Mouse (Mus musculus): Measurements from ENCODE around the gene Mroh3.

Gene Mroh3

GRCm38 (mm10) chr1:136228328-136229039 is 15.9 kb upstream of the Mroh3 start:
- DNase-seq = peak in 1 of 2 experiments; percentile 46

- DNase-seq = peak; percentile 68 to 77
Observed at GRCm38 (mm10) chr1:136227870-136228269, 15.2 kb upstream of the Mroh3 start.

GRCm38 (mm10) chr1:136226626-136227025 is 14.0 kb upstream of the Mroh3 start:
- no peak for DNase-seq

GRCm38 (mm10) chr1:136225846-136226245 is 13.2 kb upstream of the Mroh3 start:
- peak; percentile 53 to 65 for DNase-seq

GRCm38 (mm10) chr1:136223758-136224342 is 11.2 kb upstream of the Mroh3 start:
- no peak for DNase-seq

- DNase-seq = no peak
Observed at GRCm38 (mm10) chr1:136222386-136222785, 9.8 kb upstream of the Mroh3 start.

GRCm38 (mm10) chr1:136220037-136220871 is 7.6 kb upstream of the Mroh3 start:
- peak; percentile 31 to 64 for DNase-seq

GRCm38 (mm10) chr1:136214304-136214703 is 1.7 kb upstream of the Mroh3 start:
- no peak for DNase-seq

- no peak for DNase-seq
Observed at GRCm38 (mm10) chr1:136190033-136190432, 22.6 kb downstream of the Mroh3 start.

- no peak for DNase-seq
Observed at GRCm38 (mm10) chr1:136179511-136180001, 33.1 kb downstream of the Mroh3 start.

- no peak for DNase-seq
Observed at GRCm38 (mm10) chr1:136178741-136179140, 33.9 kb downstream of the Mroh3 start.

- no peak for DNase-seq
Observed at GRCm38 (mm10) chr1:136177085-136177484, 35.5 kb downstream of the Mroh3 start.

GRCm38 (mm10) chr1:136175183-136175582 is 37.4 kb downstream of the Mroh3 start:
- DNase-seq = peak; percentile 71 to 83

- DNase-seq = peak in 1 of 2 experiments; percentile 55
Observed at GRCm38 (mm10) chr1:136174101-136174606, 38.5 kb downstream of the Mroh3 start.

GRCm38 (mm10) chr1:136172696-136173095 is 39.9 kb downstream of the Mroh3 start:
- DNase-seq = no peak

GRCm38 (mm10) chr1:136170109-136170508 is 42.5 kb downstream of the Mroh3 start:
- peak; percentile 85 to 86 for DNase-seq

GRCm38 (mm10) chr1:136167657-136168056 is 45.0 kb downstream of the Mroh3 start:
- DNase-seq = peak; percentile 46 to 48

- no peak for DNase-seq
Observed at GRCm38 (mm10) chr1:136165436-136165835, 47.2 kb downstream of the Mroh3 start.

GRCm38 (mm10) chr1:136161333-136161921 is 51.2 kb downstream of the Mroh3 start:
- no peak for DNase-seq

GRCm38 (mm10) chr1:136160930-136161329 is 51.7 kb downstream of the Mroh3 start:
- DNase-seq = no peak

GRCm38 (mm10) chr1:136160297-136160696 is 52.3 kb downstream of the Mroh3 start:
- DNase-seq = no peak

- DNase-seq = peak; percentile 46 to 58
Observed at GRCm38 (mm10) chr1:136159830-136160229, 52.8 kb downstream of the Mroh3 start.

- DNase-seq = no peak
Observed at GRCm38 (mm10) chr1:136156951-136157350, 55.7 kb downstream of the Mroh3 start.
